Mouse (Mus musculus) stomach, embryonic 15.5 days (tissue): ENCODE measurements around the gene Zfp672. TPM values are rescaled to one million over a fixed set of nuclear protein-coding genes. Genes with fewer than 3 reads are reported as not detected.

Experiments
- ATAC-seq: fragments of 200-750 bp; cut with Nextera tagmentation; 2 replicates; pipeline ENCODE4 v1.8.0; 2017; ENCODE audit warnings: low read depth, moderate number of reproducible peaks, moderate TSS enrichment; ENCODE audit not compliant: insufficient read depth, low FRiP score
- H3K27ac ChIP-seq: fragments of 300-500 bp; sonication (generic); 2 replicates; pipeline ENCODE4 v1.5.1; 2015; ENCODE audit warnings: mild to moderate bottlenecking, inconsistent platforms
- H3K27me3 ChIP-seq: fragments of 300-500 bp; sonication (generic); replicated peaks from 2 replicates; pipeline ENCODE4 v1.6.1; 2015; ENCODE audit warnings: inconsistent platforms
- H3K36me3 ChIP-seq: fragments of 300-500 bp; sonication (generic); 2 replicates; pipeline ENCODE4 v1.6.1; 2015; ENCODE audit warnings: inconsistent platforms
- H3K4me1 ChIP-seq: fragments of 300-500 bp; sonication (generic); 2 replicates; pipeline ENCODE4 v1.6.1; 2015; ENCODE audit warnings: inconsistent platforms
- H3K4me2 ChIP-seq: fragments of 300-500 bp; sonication (generic); 2 replicates; pipeline ENCODE4 v1.6.1; 2015; ENCODE audit warnings: mild to moderate bottlenecking, inconsistent platforms
- H3K4me3 ChIP-seq: fragments of 300-500 bp; sonication (generic); replicated peaks from 2 replicates; pipeline ENCODE4 v1.5.1; 2015; ENCODE audit warnings: inconsistent platforms
- H3K9ac ChIP-seq: fragments of 300-500 bp; sonication (generic); 2 replicates; pipeline ENCODE4 v1.6.1; 2015; ENCODE audit warnings: inconsistent platforms
- H3K9me3 ChIP-seq: fragments of 300-500 bp; sonication (generic); 2 replicates; pipeline ENCODE4 v1.6.1; 2016; ENCODE audit warnings: inconsistent platforms
- WGBS: fragments of 180-500 bp; shearing (Covaris S2); methylation state at CpG from one replicate; pipeline ENCODE4 v1.1.7; 2015; 5-methylcytosine and 5-hydroxymethylcytosine counted together
- polyA plus RNA-seq: library from polyadenylated mRNA; unstranded; fragments of >200 nt; fragmentation: Nextera tagmentation; extraction: Ambion mirVana; gene quantifications from 2 replicates; pipeline ENCODE4 v1.2.1, GENCODE M21; 2015

Gene Zfp672
- polyA plus RNA-seq, 1 experiment from 2014 or later = 42.6 TPM

DNA sequence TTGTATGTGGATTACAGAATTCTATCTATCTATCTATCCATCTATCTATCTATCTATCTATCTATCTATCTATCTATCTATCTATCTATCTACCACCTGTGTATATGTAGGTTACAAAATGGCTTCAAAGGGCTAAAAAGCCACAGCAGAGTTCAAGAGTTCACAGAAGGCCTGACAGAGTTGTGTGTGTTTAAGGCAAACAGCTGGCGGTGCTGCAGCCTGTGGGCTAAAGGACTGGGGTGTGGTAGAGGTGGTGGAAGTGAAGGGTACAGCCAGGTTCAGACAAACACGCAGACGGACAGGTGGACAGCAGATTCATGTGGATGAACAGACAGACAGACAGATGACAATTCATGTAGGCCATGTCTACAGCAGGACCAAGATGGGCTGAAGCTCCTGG is 61.9 kb downstream of the Zfp672 start:
- no peaks in the 10 kb centered on the region for H3K9me3 ChIP-seq
- H3K4me1 ChIP-seq = no peaks in the 10 kb centered on the region
- H3K4me2 ChIP-seq = no peak overlapping the region
- no peak for ATAC-seq
- no peak overlapping the region for H3K27ac ChIP-seq
- H3K27me3 ChIP-seq = no peaks in the 10 kb centered on the region
- WGBS = 61% methylated on average over 3 of the region's 3 CpGs
- no peak overlapping the region for H3K9ac ChIP-seq
- H3K4me3 ChIP-seq = no peak overlapping the region
- H3K36me3 ChIP-seq = no peaks in the 10 kb centered on the region

Other genes with a start within 250 kb of the Zfp672 start
- gene Gm12248, start 237.2 kb downstream of the Zfp672 start, polyA plus RNA-seq = 0.12 TPM in 1 of 2 replicates, not detected in the other
- 79.8 and 81.6 TPM in 2 replicates for gene Cnot8, start 226.2 kb downstream of the Zfp672 start, polyA plus RNA-seq
- gene Gemin5, start 161.8 kb downstream of the Zfp672 start, polyA plus RNA-seq = 18.8 and 19.8 TPM in 2 replicates
- gene Mrpl22, start 158.7 kb downstream of the Zfp672 start, polyA plus RNA-seq = 123 and 134 TPM in 2 replicates
- 4.3 and 4.9 TPM in 2 replicates for gene Igtp, start 130.8 kb downstream of the Zfp672 start, polyA plus RNA-seq
- gene Irgm2, start 130.7 kb downstream of the Zfp672 start, polyA plus RNA-seq = 3.0 and 3.8 TPM in 2 replicates
- 0.19 and 0.40 TPM in 2 replicates for gene 4930438A08Rik, start 55.5 kb downstream of the Zfp672 start, polyA plus RNA-seq
- gene Zfp692, start 23.3 kb downstream of the Zfp672 start, polyA plus RNA-seq = 26.9 and 27.5 TPM in 2 replicates
- 30.7 and 30.8 TPM in 2 replicates for gene Sh3bp5l, start 385 bp upstream of the Zfp672 start, polyA plus RNA-seq
- 237 and 326 TPM in 2 replicates for gene Lypd8, start 48.7 kb upstream of the Zfp672 start, polyA plus RNA-seq
- 0.19 and 0.24 TPM in 2 replicates for gene 1810065E05Rik, start 90.8 kb upstream of the Zfp672 start, polyA plus RNA-seq
- not detected in 2 replicates for gene Gm12253, start 102.2 kb upstream of the Zfp672 start, polyA plus RNA-seq
- gene Lypd9, start 122.6 kb upstream of the Zfp672 start, polyA plus RNA-seq = not detected in 2 replicates
- not detected in 2 replicates for gene Olfr30, start 131.9 kb upstream of the Zfp672 start, polyA plus RNA-seq
- not detected in 2 replicates for gene Olfr332, start 162.2 kb upstream of the Zfp672 start, polyA plus RNA-seq
- not detected in 2 replicates for gene Olfr331, start 172.2 kb upstream of the Zfp672 start, polyA plus RNA-seq
- not detected in 2 replicates for gene Olfr330, start 204.5 kb upstream of the Zfp672 start, polyA plus RNA-seq
- gene Olfr329-ps, start 216.1 kb upstream of the Zfp672 start, polyA plus RNA-seq = not detected in 2 replicates
- 0.06 TPM in 1 of 2 replicates, not detected in the other for gene Olfr328, start 225.3 kb upstream of the Zfp672 start, polyA plus RNA-seq
- not detected in 2 replicates for gene Olfr224, start 240.2 kb upstream of the Zfp672 start, polyA plus RNA-seq
- gene Olfr325, start 247.4 kb upstream of the Zfp672 start, polyA plus RNA-seq = not detected in 2 replicates